Mouse (Mus musculus) heart, adult 2 months (tissue): ENCODE data around the gene Vmo1.

Experiments
- CTCF ChIP-seq: fragments of 200-600 bp; IDR thresholded peaks from 2 replicates; pipeline ENCODE4 v1.8.1; 2022; ENCODE audit warnings: antibody characterized with exemption, mild to moderate bottlenecking, moderate library complexity
- EP300 ChIP-seq: fragments of 200-500 bp; IDR thresholded peaks from 2 replicates; pipeline ENCODE4 v1.6.1; 2011; ENCODE audit warnings: low read depth, low read length, control low read depth; ENCODE audit not compliant: insufficient read depth

DNA sequence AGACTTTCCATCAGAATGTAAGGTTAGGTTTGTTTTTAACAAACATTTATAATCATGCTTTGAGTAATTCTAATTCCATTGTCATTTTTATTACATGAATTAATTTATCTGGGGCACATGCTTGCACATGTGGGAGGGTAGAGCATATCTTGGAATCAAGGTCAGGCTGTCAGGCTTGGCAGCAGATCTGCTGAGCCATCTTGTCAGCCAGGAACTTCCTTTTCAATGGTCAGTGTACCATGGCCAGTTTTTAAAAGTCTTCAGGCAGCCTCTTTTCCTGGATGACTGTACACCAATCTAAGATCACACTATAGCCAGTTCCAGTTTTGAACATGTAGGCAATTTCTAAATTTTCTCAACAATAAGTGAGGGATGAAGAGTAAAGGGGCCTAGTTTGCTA, 41.7 kb downstream of the Vmo1 start:
- TF ChIP-seq CTCF, result no peak
- TF ChIP-seq EP300, result no peak
